Mouse (Mus musculus): ENCODE measurements at regions not wholly inside any gene's neighbourhood (a gene's known extent, or its start where the extent isn't known, plus 50 kb on each side); places are given as distances from the start of the nearest gene placed in this dataset.
A peak's percentile ranks its signal among the peaks of the same experiment; 100 is the strongest.

GRCm38 (mm10) chr9:47422741-47423461 is 107.1 kb upstream of the Cadm1 start:
- no peak for ATAC-seq (ENCODE audit: extremely low read depth, insufficient number of reproducible peaks, low FRiP score, low TSS enrichment)
- H3K4me1 ChIP-seq: peaks cover 22% of the 10 kb centered on the region
- WGBS: 47% methylated on average over 8 of the region's 8 CpGs
- no peak overlapping the region; the same call in 1 of the 2 replicates for H3K27ac ChIP-seq (replicated peaks)
- no peaks in the 10 kb centered on the region for H3K36me3 ChIP-seq
- no peak overlapping the region for H3K9ac ChIP-seq
- H3K4me2 ChIP-seq: 0 out of 2 replicates have a peak overlapping the region, but pooled peaks have one; percentile 11
- no peak overlapping the region for H3K4me3 ChIP-seq
- H3K27me3 ChIP-seq (replicated peaks): peaks cover 87% of the 10 kb centered on the region
- no peaks in the 10 kb centered on the region for H3K9me3 ChIP-seq

GRCm38 (mm10) chr9:47423462-47423832 is 106.5 kb upstream of the Cadm1 start:
- Histone ChIP-seq H3K4me2 (no peak overlapping the region), H3K9ac (no peak overlapping the region), H3K36me3 (no peaks in the 10 kb centered on the region), H3K27me3 (replicated peaks) (peaks cover 87% of the 10 kb centered on the region), H3K27ac (replicated peaks) (no peak overlapping the region), H3K9me3 (no peaks in the 10 kb centered on the region), H3K4me1 (peaks cover 22% of the 10 kb centered on the region), H3K4me3 (no peak overlapping the region)
- no peak for ATAC-seq (ENCODE audit: extremely low read depth, insufficient number of reproducible peaks, low FRiP score, low TSS enrichment)
- WGBS: 73% methylated on average over 3 of the region's 3 CpGs

GRCm38 (mm10) chr9:47424191-47424590 is 105.8 kb upstream of the Cadm1 start:
- Histone ChIP-seq H3K4me1 (peaks cover 22% of the 10 kb centered on the region), H3K36me3 (no peaks in the 10 kb centered on the region), H3K4me2 (no peak overlapping the region), H3K9me3 (no peaks in the 10 kb centered on the region), H3K27ac (replicated peaks) (no peak overlapping the region), H3K4me3 (no peak overlapping the region), H3K27me3 (replicated peaks) (peaks cover 85% of the 10 kb centered on the region), H3K9ac (no peak overlapping the region)
- no peak for ATAC-seq (ENCODE audit: extremely low read depth, insufficient number of reproducible peaks, low FRiP score, low TSS enrichment)
- WGBS: 88% methylated on average over 3 of the region's 3 CpGs

- no peak overlapping the region for H3K27ac ChIP-seq (replicated peaks)
- ATAC-seq (ENCODE audit: extremely low read depth, insufficient number of reproducible peaks, low FRiP score, low TSS enrichment): no peak
- no peaks in the 10 kb centered on the region for H3K9me3 ChIP-seq
- H3K4me1 ChIP-seq: peaks cover 20% of the 10 kb centered on the region
- H3K4me2 ChIP-seq: no peak overlapping the region
- H3K27me3 ChIP-seq (replicated peaks): peaks cover 83% of the 10 kb centered on the region
- 79% methylated on average over 5 of the region's 5 CpGs for WGBS
- no peak overlapping the region for H3K4me3 ChIP-seq
- no peaks in the 10 kb centered on the region for H3K36me3 ChIP-seq
- no peak overlapping the region for H3K9ac ChIP-seq
Measured at GRCm38 (mm10) chr9:47426712-47427111, 103.3 kb upstream of the Cadm1 start.

GRCm38 (mm10) chr9:47428710-47429341 is 101.1 kb upstream of the Cadm1 start:
- Histone ChIP-seq H3K27me3 (replicated peaks) (peaks cover 86% of the 10 kb centered on the region), H3K9ac (no peak overlapping the region), H3K9me3 (no peaks in the 10 kb centered on the region), H3K4me1 (no peaks in the 10 kb centered on the region), H3K36me3 (no peaks in the 10 kb centered on the region), H3K27ac (replicated peaks) (no peak overlapping the region), H3K4me3 (no peak overlapping the region), H3K4me2 (no peak overlapping the region)
- no peak for ATAC-seq (ENCODE audit: extremely low read depth, insufficient number of reproducible peaks, low FRiP score, low TSS enrichment)
- WGBS: 38% methylated on average over 8 of the region's 8 CpGs

GRCm38 (mm10) chr9:47429691-47430090 is 100.3 kb upstream of the Cadm1 start:
- peaks cover 87% of the 10 kb centered on the region for H3K27me3 ChIP-seq (replicated peaks)
- H3K9me3 ChIP-seq: no peaks in the 10 kb centered on the region
- H3K9ac ChIP-seq: no peak overlapping the region
- no peaks in the 10 kb centered on the region for H3K36me3 ChIP-seq
- H3K4me1 ChIP-seq: no peaks in the 10 kb centered on the region
- no peak overlapping the region for H3K4me2 ChIP-seq
- H3K4me3 ChIP-seq: no peak overlapping the region
- H3K27ac ChIP-seq (replicated peaks): no peak overlapping the region
- no peak for ATAC-seq (ENCODE audit: extremely low read depth, insufficient number of reproducible peaks, low FRiP score, low TSS enrichment)
- no CpG with 5 or more reads among the region's 1 CpGs for WGBS

- Histone ChIP-seq H3K9me3 (no peaks in the 10 kb centered on the region), H3K4me1 (no peaks in the 10 kb centered on the region), H3K9ac (no peak overlapping the region), H3K36me3 (no peaks in the 10 kb centered on the region), H3K4me2 (no peak overlapping the region), H3K27me3 (replicated peaks) (peaks cover 92% of the 10 kb centered on the region), H3K4me3 (no peak overlapping the region), H3K27ac (replicated peaks) (no peak overlapping the region)
- no peak for ATAC-seq (ENCODE audit: extremely low read depth, insufficient number of reproducible peaks, low FRiP score, low TSS enrichment)
- 74% methylated on average over 4 of the region's 4 CpGs for WGBS
Measured at GRCm38 (mm10) chr9:47432715-47433114, 97.3 kb upstream of the Cadm1 start.

- H3K9me3 ChIP-seq: no peaks in the 10 kb centered on the region
- H3K27me3 ChIP-seq (replicated peaks): peaks cover 92% of the 10 kb centered on the region
- WGBS: 61% methylated on average over 2 of the region's 2 CpGs
- no peak overlapping the region for H3K4me2 ChIP-seq
- no peak overlapping the region for H3K27ac ChIP-seq (replicated peaks)
- H3K9ac ChIP-seq: no peak overlapping the region
- no peaks in the 10 kb centered on the region for H3K36me3 ChIP-seq
- ATAC-seq (ENCODE audit: extremely low read depth, insufficient number of reproducible peaks, low FRiP score, low TSS enrichment): no peak
- no peaks in the 10 kb centered on the region for H3K4me1 ChIP-seq
- H3K4me3 ChIP-seq: no peak overlapping the region
Measured at GRCm38 (mm10) chr9:47433185-47433584, 96.8 kb upstream of the Cadm1 start.

GRCm38 (mm10) chr9:47434091-47434490 is 95.9 kb upstream of the Cadm1 start:
- WGBS: 80% methylated on average over 2 of the region's 2 CpGs
- no peak overlapping the region for H3K27ac ChIP-seq (replicated peaks)

GRCm38 (mm10) chr9:47438976-47439375 is 91.0 kb upstream of the Cadm1 start:
- H3K4me3 ChIP-seq: no peak overlapping the region
- H3K27me3 ChIP-seq (replicated peaks): peaks cover 93% of the 10 kb centered on the region
- H3K9ac ChIP-seq: no peak overlapping the region
- no peak overlapping the region for H3K4me2 ChIP-seq
- no peaks in the 10 kb centered on the region for H3K36me3 ChIP-seq
- WGBS: 58% methylated on average over 4 of the region's 4 CpGs
- no peak overlapping the region for H3K27ac ChIP-seq (replicated peaks)
- H3K9me3 ChIP-seq: no peaks in the 10 kb centered on the region
- peaks cover 13% of the 10 kb centered on the region; the same call in 1 of the 2 replicates for H3K4me1 ChIP-seq
- no peak for ATAC-seq (ENCODE audit: extremely low read depth, insufficient number of reproducible peaks, low FRiP score, low TSS enrichment)

More at GRCm38 (mm10) chr9:47434091-47434490, 95.9 kb upstream of the Cadm1 start:
- no peak for ATAC-seq (ENCODE audit: extremely low read depth, insufficient number of reproducible peaks, low FRiP score, low TSS enrichment)
- H3K4me1 ChIP-seq: no peaks in the 10 kb centered on the region
- no peaks in the 10 kb centered on the region for H3K36me3 ChIP-seq
- no peaks in the 10 kb centered on the region for H3K9me3 ChIP-seq
- no peak overlapping the region for H3K4me3 ChIP-seq
- H3K27me3 ChIP-seq (replicated peaks): peaks cover 94% of the 10 kb centered on the region
- no peak overlapping the region for H3K9ac ChIP-seq
- H3K4me2 ChIP-seq: no peak overlapping the region

GRCm38 (mm10) chr9:47439506-47439905 is 90.5 kb upstream of the Cadm1 start:
- Histone ChIP-seq H3K9ac (no peak overlapping the region), H3K4me2 (peak overlapping the region; percentile 62), H3K4me1 (peaks cover 15% of the 10 kb centered on the region), H3K27me3 (replicated peaks) (peaks cover 92% of the 10 kb centered on the region), H3K4me3 (peak overlapping the region; percentile 29), H3K36me3 (no peaks in the 10 kb centered on the region), H3K9me3 (no peaks in the 10 kb centered on the region), H3K27ac (replicated peaks) (no peak overlapping the region)
- 21% methylated on average over 11 of the region's 11 CpGs for WGBS
- ATAC-seq (ENCODE audit: extremely low read depth, insufficient number of reproducible peaks, low FRiP score, low TSS enrichment): no peak

GRCm38 (mm10) chr9:47440128-47440527 is 89.8 kb upstream of the Cadm1 start:
- H3K9ac ChIP-seq: no peak overlapping the region
- WGBS: 17% methylated on average over 6 of the region's 6 CpGs
- H3K4me3 ChIP-seq: peak overlapping the region; percentile 29
- no peaks in the 10 kb centered on the region for H3K36me3 ChIP-seq
- no peak for ATAC-seq (ENCODE audit: extremely low read depth, insufficient number of reproducible peaks, low FRiP score, low TSS enrichment)
- peaks cover 92% of the 10 kb centered on the region for H3K27me3 ChIP-seq (replicated peaks)
- peaks cover 18% of the 10 kb centered on the region for H3K4me1 ChIP-seq
- no peak overlapping the region for H3K27ac ChIP-seq (replicated peaks)
- peak overlapping the region; percentile 62 for H3K4me2 ChIP-seq
- no peaks in the 10 kb centered on the region for H3K9me3 ChIP-seq

Measured in heart, embryonic 13.5 days (tissue).